ENCODE assay signal across 8 mouse cellular contexts in the genomic region with DNA sequence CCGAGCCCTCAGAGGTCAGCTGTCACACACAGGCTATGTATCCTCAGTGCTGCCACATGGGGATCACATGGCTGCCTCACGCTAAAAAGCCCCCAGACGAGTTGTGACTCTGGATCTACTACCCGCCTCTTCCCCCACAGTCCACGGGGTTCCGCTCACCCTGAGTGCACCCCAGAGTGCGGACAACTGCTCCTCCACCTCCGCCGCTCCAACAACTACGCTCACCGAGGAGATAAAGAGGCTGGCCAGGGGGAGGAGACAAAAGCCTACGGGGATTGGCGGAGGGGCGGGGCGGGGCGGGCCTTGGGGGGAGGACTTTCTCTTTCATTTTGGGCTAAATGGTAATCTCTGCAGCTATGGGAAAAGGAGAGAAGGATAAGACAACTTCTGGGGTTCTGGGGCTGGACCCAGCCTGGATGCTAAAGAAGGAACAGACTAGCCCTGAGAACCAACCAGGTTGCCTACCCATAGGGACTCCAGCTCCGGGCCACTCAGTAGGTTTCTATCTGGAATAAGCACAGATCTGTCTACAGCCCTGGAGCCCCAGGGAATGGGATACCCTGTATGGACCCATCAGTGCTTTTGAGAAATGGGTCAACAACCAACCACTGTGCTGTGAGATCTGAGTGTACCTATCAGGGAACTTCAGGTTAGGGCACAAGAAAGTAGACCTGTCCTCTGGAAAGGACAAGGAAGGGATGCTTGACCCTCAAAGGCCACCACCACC. TPM values are rescaled to one million over a fixed set of nuclear protein-coding genes. Genes with fewer than 3 reads are reported as not detected.
DNase-seq lines count a peak whose midpoint lies in the region; ATAC-seq and TF ChIP-seq lines count a peak whose summit lies in the region.

No protein-coding gene starts in this region.

- peak overlapping the region; percentile 77 for H3K4me3 ChIP-seq in gastrocnemius, adult 2 months
- peak overlapping the region; percentile 69 for H3K4me3 ChIP-seq in brown adipose tissue, adult 24 weeks (ENCODE audit: insufficient read depth, low read depth, low read length)
- H3K4me3 ChIP-seq in forebrain, embryonic 11.5 days (ENCODE audit: low read depth, low read length), result peak overlapping the region; percentile 43
- H3K4me3 ChIP-seq in hindbrain, embryonic 12.5 days, result peak overlapping the region; percentile 53
- peak overlapping the region; percentile 47 for H3K4me3 ChIP-seq in limb, embryonic 14.5 days (replicated peaks; ENCODE audit: low read length)
- H3K4me3 ChIP-seq in midbrain, embryonic 14.5 days (replicated peaks; ENCODE audit: low read depth, low read length), result peak overlapping the region; percentile 41
- H3K4me3 ChIP-seq in stomach, embryonic 14.5 days (ENCODE audit: low read depth, low read length), result peak overlapping the region; percentile 33

- DNase-seq in gastrocnemius, adult 2 months, result peak; percentile 74
- DNase-seq in gastrocnemius, postnatal 36 days, result no peak
- peak; percentile 79 for DNase-seq in forebrain, embryonic 11.5 days (ENCODE audit: low spot score)
- DNase-seq in limb, embryonic 14.5 days (ENCODE audit: low spot score), result no peak
- DNase-seq in midbrain, embryonic 14.5 days, result peak; percentile 71

- peaks cover 16% of the 10 kb centered on the region for H3K4me1 ChIP-seq in brown adipose tissue, adult 24 weeks (ENCODE audit: control insufficient read depth, insufficient read depth, insufficient read length, low read length)
- H3K4me1 ChIP-seq in forebrain, embryonic 11.5 days (replicated peaks; ENCODE audit: control insufficient read depth, insufficient read depth, low read length), result peaks cover 22% of the 10 kb centered on the region
- H3K4me1 ChIP-seq in hindbrain, embryonic 12.5 days, result peaks cover 49% of the 10 kb centered on the region
- peaks cover 26% of the 10 kb centered on the region for H3K4me1 ChIP-seq in limb, embryonic 14.5 days (ENCODE audit: control insufficient read depth, insufficient read depth, low read length)
- peaks cover 26% of the 10 kb centered on the region for H3K4me1 ChIP-seq in midbrain, embryonic 14.5 days (ENCODE audit: control insufficient read depth, insufficient read depth, low read length)
- peaks cover 26% of the 10 kb centered on the region for H3K4me1 ChIP-seq in stomach, embryonic 14.5 days (ENCODE audit: control insufficient read depth, insufficient read depth, low read length)

- H3K9me3 ChIP-seq in forebrain, embryonic 11.5 days (ENCODE audit: control insufficient read depth, low read length), result no peaks in the 10 kb centered on the region
- H3K9me3 ChIP-seq in hindbrain, embryonic 12.5 days (replicated peaks), result no peaks in the 10 kb centered on the region
- no peaks in the 10 kb centered on the region for H3K9me3 ChIP-seq in limb, embryonic 14.5 days (ENCODE audit: control insufficient read depth, low read length)
- H3K9me3 ChIP-seq in midbrain, embryonic 14.5 days (ENCODE audit: control insufficient read depth, low read length), result no peaks in the 10 kb centered on the region
- no peaks in the 10 kb centered on the region for H3K9me3 ChIP-seq in stomach, embryonic 14.5 days (ENCODE audit: control insufficient read depth, low read depth, low read length)

- 0 out of 2 replicates have a peak, but pooled peaks have one; percentile 6 for ATAC-seq in forebrain, embryonic 11.5 days (replicated peaks; ENCODE audit: low FRiP score)
- ATAC-seq in hindbrain, embryonic 12.5 days (ENCODE audit: low FRiP score), result peak; percentile 17
- ATAC-seq in limb, embryonic 14.5 days (ENCODE audit: low FRiP score, low read depth), result 0 out of 2 replicates have a peak, but pooled peaks have one; percentile 20
- ATAC-seq in midbrain, embryonic 14.5 days (ENCODE audit: low FRiP score, low TSS enrichment), result no peak
- ATAC-seq in stomach, embryonic 14.5 days (ENCODE audit: insufficient number of reproducible peaks, insufficient read depth, low FRiP score, low read depth), result peak; percentile 30; the same call in 1 of the 2 replicates

- H3K9ac ChIP-seq in forebrain, embryonic 11.5 days (ENCODE audit: low read length), result peak overlapping the region; percentile 65
- peak overlapping the region; percentile 80 for H3K9ac ChIP-seq in hindbrain, embryonic 12.5 days
- H3K9ac ChIP-seq in limb, embryonic 14.5 days (ENCODE audit: low read depth, low read length, severe bottlenecking), result peak overlapping the region; percentile 66
- peak overlapping the region; percentile 53 for H3K9ac ChIP-seq in midbrain, embryonic 14.5 days (replicated peaks; ENCODE audit: low read length)
- H3K9ac ChIP-seq in stomach, embryonic 14.5 days (replicated peaks; ENCODE audit: low read depth, low read length), result no peak overlapping the region; the same call in 1 of the 2 replicates

- intact Hi-C loops in gastrocnemius, adult 2 months (cut with DNase I), result no loop called here
- intact Hi-C loops in gastrocnemius, postnatal 36 days (cut with DNase I), result no loop called here

- no peak for TF ChIP-seq POLR2A in limb, embryonic 14.5 days (IDR thresholded peaks at IDR 0.05; ENCODE audit: borderline replicate concordance, extremely low read depth, insufficient read depth, insufficient read length)

- peak overlapping the region; percentile 74 for H3K4me2 ChIP-seq in forebrain, embryonic 11.5 days (ENCODE audit: low read depth, low read length, severe bottlenecking)
- H3K4me2 ChIP-seq in hindbrain, embryonic 12.5 days (replicated peaks), result peak overlapping the region; percentile 76
- peak overlapping the region; percentile 83 for H3K4me2 ChIP-seq in limb, embryonic 14.5 days (replicated peaks; ENCODE audit: low read depth, low read length, severe bottlenecking)
- H3K4me2 ChIP-seq in midbrain, embryonic 14.5 days (ENCODE audit: low read length), result peak overlapping the region; percentile 91
- peak overlapping the region; percentile 57 for H3K4me2 ChIP-seq in stomach, embryonic 14.5 days (replicated peaks; ENCODE audit: low read depth, low read length)

- WGBS in forebrain, embryonic 11.5 days, result 4% methylated on average over 17 of the region's 17 CpGs
- 7% methylated on average over 17 of the region's 17 CpGs for WGBS in hindbrain, embryonic 12.5 days
- 3% methylated on average over 17 of the region's 17 CpGs for WGBS in limb, embryonic 14.5 days
- WGBS in midbrain, embryonic 14.5 days, result 4% methylated on average over 17 of the region's 17 CpGs
- 4% methylated on average over 17 of the region's 17 CpGs for WGBS in stomach, embryonic 14.5 days

- no peaks in the 10 kb centered on the region for H3K27me3 ChIP-seq in forebrain, embryonic 11.5 days (ENCODE audit: control insufficient read depth, insufficient read depth, low read length)
- H3K27me3 ChIP-seq in hindbrain, embryonic 12.5 days, result no peaks in the 10 kb centered on the region
- no peaks in the 10 kb centered on the region for H3K27me3 ChIP-seq in limb, embryonic 14.5 days (ENCODE audit: control insufficient read depth, insufficient read depth, low read length)
- no peaks in the 10 kb centered on the region for H3K27me3 ChIP-seq in midbrain, embryonic 14.5 days (ENCODE audit: control insufficient read depth, insufficient read depth, low read length)
- no peaks in the 10 kb centered on the region for H3K27me3 ChIP-seq in stomach, embryonic 14.5 days (ENCODE audit: control insufficient read depth, insufficient read depth, low read length)

- H3K27ac ChIP-seq in gastrocnemius, adult 2 months, result peak overlapping the region; percentile 88
- H3K27ac ChIP-seq in brown adipose tissue, adult 24 weeks (replicated peaks; ENCODE audit: low read depth, low read length), result peak overlapping the region; percentile 53
- peak overlapping the region; percentile 64; the same call in 1 of the 2 replicates for H3K27ac ChIP-seq in forebrain, embryonic 11.5 days (ENCODE audit: low read depth, low read length)
- peak overlapping the region; percentile 83 for H3K27ac ChIP-seq in hindbrain, embryonic 12.5 days
- H3K27ac ChIP-seq in limb, embryonic 14.5 days (replicated peaks; ENCODE audit: low read depth, low read length), result no peak overlapping the region
- H3K27ac ChIP-seq in midbrain, embryonic 14.5 days (replicated peaks; ENCODE audit: low read depth, low read length), result peak overlapping the region; percentile 75
- H3K27ac ChIP-seq in stomach, embryonic 14.5 days (ENCODE audit: low read length), result peak overlapping the region; percentile 21; the same call in 1 of the 2 replicates

- H3K36me3 ChIP-seq in forebrain, embryonic 11.5 days (ENCODE audit: control insufficient read depth, insufficient read depth, low read length), result peaks cover 5% of the 10 kb centered on the region; the same call in 1 of the 2 replicates
- peaks cover 50% of the 10 kb centered on the region for H3K36me3 ChIP-seq in hindbrain, embryonic 12.5 days
- peaks cover 45% of the 10 kb centered on the region for H3K36me3 ChIP-seq in limb, embryonic 14.5 days (ENCODE audit: control insufficient read depth, insufficient read depth, low read length)
- H3K36me3 ChIP-seq in midbrain, embryonic 14.5 days (ENCODE audit: control insufficient read depth, insufficient read depth, low read length), result peaks cover 28% of the 10 kb centered on the region
- H3K36me3 ChIP-seq in stomach, embryonic 14.5 days (ENCODE audit: control insufficient read depth, insufficient read depth, low read length), result peaks cover 36% of the 10 kb centered on the region

- no peak for TF ChIP-seq CTCF in gastrocnemius, adult 2 months (IDR thresholded peaks at IDR 0.05)

RNA-seq across cellular contexts. Expression of gene Slc25a22, which starts 2.4 kb away (rescaled TPM):
- 10 to 100 TPM; 18.6 to 26.1 TPM for total RNA-seq in gastrocnemius, adult 2 months (2021)
- total RNA-seq in gastrocnemius, postnatal 36 days (2021), result 10 to 100 TPM; 15.6 to 38.4 TPM
- 79.8 and 96.8 TPM in 2 replicates for polyA plus RNA-seq in brown adipose tissue, adult 24 weeks (2012; ENCODE audit: insufficient read depth, insufficient read length, missing spikeins)
- 43.2 and 46.0 TPM in 2 replicates for polyA plus RNA-seq in forebrain, embryonic 11.5 days (2014; fragmentation: Nextera tagmentation; extraction: Ambion mirVana)
- 54.8 and 62.1 TPM in 2 replicates for polyA plus RNA-seq in hindbrain, embryonic 12.5 days (2016; fragmentation: Nextera tagmentation; extraction: Ambion mirVana)
- polyA plus RNA-seq in limb, embryonic 14.5 days (2012; rRNA removed), result 75.1 and 104 TPM in 2 replicates
- polyA plus RNA-seq in limb, embryonic 14.5 days (2014; fragmentation: Nextera tagmentation; extraction: Ambion mirVana), result 22.8 and 32.2 TPM in 2 replicates
- polyA plus RNA-seq in midbrain, embryonic 14.5 days (2014; fragmentation: Nextera tagmentation; extraction: Ambion mirVana), result 82.9 and 84.3 TPM in 2 replicates
- 31.5 and 34.0 TPM in 2 replicates for polyA plus RNA-seq in stomach, embryonic 14.5 days (2014; fragmentation: Nextera tagmentation; extraction: Ambion mirVana)

RNA-seq across cellular contexts. Expression of gene Cend1, which starts 6.0 kb away (rescaled TPM):
- under 1 TPM; 0.28 to 0.31 TPM for total RNA-seq in gastrocnemius, adult 2 months (2021)
- under 1 TPM; 0.20 to 0.39 TPM for total RNA-seq in gastrocnemius, postnatal 36 days (2021)
- 2.6 and 6.4 TPM in 2 replicates for polyA plus RNA-seq in brown adipose tissue, adult 24 weeks (2012; ENCODE audit: insufficient read depth, insufficient read length, missing spikeins)
- 4.1 and 5.4 TPM in 2 replicates for polyA plus RNA-seq in forebrain, embryonic 11.5 days (2014; fragmentation: Nextera tagmentation; extraction: Ambion mirVana)
- 27.9 and 30.9 TPM in 2 replicates for polyA plus RNA-seq in hindbrain, embryonic 12.5 days (2016; fragmentation: Nextera tagmentation; extraction: Ambion mirVana)
- 1.8 TPM in 2 replicates for polyA plus RNA-seq in limb, embryonic 14.5 days (2012; rRNA removed)
- polyA plus RNA-seq in limb, embryonic 14.5 days (2014; fragmentation: Nextera tagmentation; extraction: Ambion mirVana), result 0.66 and 0.75 TPM in 2 replicates
- polyA plus RNA-seq in midbrain, embryonic 14.5 days (2014; fragmentation: Nextera tagmentation; extraction: Ambion mirVana), result 25.7 and 79.2 TPM in 2 replicates
- 1.8 and 1.9 TPM in 2 replicates for polyA plus RNA-seq in stomach, embryonic 14.5 days (2014; fragmentation: Nextera tagmentation; extraction: Ambion mirVana)

RNA-seq across cellular contexts. Expression of gene Pidd1, which starts 8.5 kb away (rescaled TPM):
- under 1 TPM; 0.08 to 0.20 TPM for total RNA-seq in gastrocnemius, adult 2 months (2021)
- under 1 TPM; 0.15 to 0.18 TPM for total RNA-seq in gastrocnemius, postnatal 36 days (2021)
- polyA plus RNA-seq in brown adipose tissue, adult 24 weeks (2012; ENCODE audit: insufficient read depth, insufficient read length, missing spikeins), result 0.58 and 0.75 TPM in 2 replicates
- polyA plus RNA-seq in forebrain, embryonic 11.5 days (2014; fragmentation: Nextera tagmentation; extraction: Ambion mirVana), result 22.3 TPM in 2 replicates
- polyA plus RNA-seq in hindbrain, embryonic 12.5 days (2016; fragmentation: Nextera tagmentation; extraction: Ambion mirVana), result 10.8 and 11.6 TPM in 2 replicates
- 25.0 and 43.0 TPM in 2 replicates for polyA plus RNA-seq in limb, embryonic 14.5 days (2012; rRNA removed)
- polyA plus RNA-seq in limb, embryonic 14.5 days (2014; fragmentation: Nextera tagmentation; extraction: Ambion mirVana), result 6.9 and 8.2 TPM in 2 replicates
- polyA plus RNA-seq in midbrain, embryonic 14.5 days (2014; fragmentation: Nextera tagmentation; extraction: Ambion mirVana), result 2.3 and 3.6 TPM in 2 replicates
- 8.5 and 10.1 TPM in 2 replicates for polyA plus RNA-seq in stomach, embryonic 14.5 days (2014; fragmentation: Nextera tagmentation; extraction: Ambion mirVana)

RNA-seq across cellular contexts. Expression of gene Rplp2, which starts 11.9 kb away (rescaled TPM):
- total RNA-seq in gastrocnemius, adult 2 months (2021), result 100 to 1,000 TPM; 567 to 623 TPM
- total RNA-seq in gastrocnemius, postnatal 36 days (2021), result 100 to 1,000 TPM; 466 to 562 TPM
- polyA plus RNA-seq in brown adipose tissue, adult 24 weeks (2012; ENCODE audit: insufficient read depth, insufficient read length, missing spikeins), result 1,680 and 2,099 TPM in 2 replicates
- 935 and 968 TPM in 2 replicates for polyA plus RNA-seq in forebrain, embryonic 11.5 days (2014; fragmentation: Nextera tagmentation; extraction: Ambion mirVana)
- polyA plus RNA-seq in hindbrain, embryonic 12.5 days (2016; fragmentation: Nextera tagmentation; extraction: Ambion mirVana), result 801 and 888 TPM in 2 replicates
- 909 and 1,375 TPM in 2 replicates for polyA plus RNA-seq in limb, embryonic 14.5 days (2012; rRNA removed)
- 1,364 and 1,396 TPM in 2 replicates for polyA plus RNA-seq in limb, embryonic 14.5 days (2014; fragmentation: Nextera tagmentation; extraction: Ambion mirVana)
- polyA plus RNA-seq in midbrain, embryonic 14.5 days (2014; fragmentation: Nextera tagmentation; extraction: Ambion mirVana), result 772 and 804 TPM in 2 replicates
- polyA plus RNA-seq in stomach, embryonic 14.5 days (2014; fragmentation: Nextera tagmentation; extraction: Ambion mirVana), result 1,504 and 1,535 TPM in 2 replicates

RNA-seq across cellular contexts. Expression of gene Pnpla2, which starts 19.7 kb away (rescaled TPM):
- total RNA-seq in gastrocnemius, adult 2 months (2021), result 100 to 1,000 TPM; 345 to 348 TPM
- 100 to 1,000 TPM; 306 to 361 TPM for total RNA-seq in gastrocnemius, postnatal 36 days (2021)
- polyA plus RNA-seq in brown adipose tissue, adult 24 weeks (2012; ENCODE audit: insufficient read depth, insufficient read length, missing spikeins), result 2,152 and 2,404 TPM in 2 replicates
- 16.9 and 17.9 TPM in 2 replicates for polyA plus RNA-seq in forebrain, embryonic 11.5 days (2014; fragmentation: Nextera tagmentation; extraction: Ambion mirVana)
- polyA plus RNA-seq in hindbrain, embryonic 12.5 days (2016; fragmentation: Nextera tagmentation; extraction: Ambion mirVana), result 16.2 and 19.1 TPM in 2 replicates
- polyA plus RNA-seq in limb, embryonic 14.5 days (2012; rRNA removed), result 14.8 and 16.4 TPM in 2 replicates
- polyA plus RNA-seq in limb, embryonic 14.5 days (2014; fragmentation: Nextera tagmentation; extraction: Ambion mirVana), result 14.5 and 14.8 TPM in 2 replicates
- polyA plus RNA-seq in midbrain, embryonic 14.5 days (2014; fragmentation: Nextera tagmentation; extraction: Ambion mirVana), result 15.8 and 15.9 TPM in 2 replicates
- polyA plus RNA-seq in stomach, embryonic 14.5 days (2014; fragmentation: Nextera tagmentation; extraction: Ambion mirVana), result 21.7 and 26.0 TPM in 2 replicates

Comparison
In these comparisons a context has a peak if more than half of its experiments do, and no peak if none do; other contexts are left out.
1. DNase-seq: peak in gastrocnemius, adult 2 months (single experiment), forebrain, embryonic 11.5 days (single experiment) and midbrain, embryonic 14.5 days (single experiment); none in gastrocnemius, postnatal 36 days (0 of 2) and limb, embryonic 14.5 days (single experiment).
2. Peak in every context shown above with its lines, with median percentiles within 50 percentile points of each other: H3K4me3 ChIP-seq and H3K4me2 ChIP-seq.